Mouse (Mus musculus): Measurements from ENCODE around the gene Glis3. TPM values are rescaled to one million over a fixed set of nuclear protein-coding genes. Genes with fewer than 3 reads are reported as not detected.

Gene Glis3
- polyA plus RNA-seq, 1 experiment from 2014 or later = 3.2 TPM

GRCm38 (mm10) chr19:28368215-28368614, 311.7 kb downstream of the Glis3 start:
- Histone ChIP-seq H3K9ac (ENCODE audit: low read length) (no peak overlapping the region), H3K27me3 (ENCODE audit: control insufficient read depth, insufficient read depth, low read length) (no peaks in the 10 kb centered on the region), H3K4me1 (ENCODE audit: control insufficient read depth, insufficient read depth, low read length) (no peaks in the 10 kb centered on the region; the same call in 1 of the 2 replicates), H3K27ac (replicated peaks; ENCODE audit: low read depth, low read length) (no peak overlapping the region), H3K4me2 (ENCODE audit: low read depth, severe bottlenecking) (no peak overlapping the region), H3K4me3 (ENCODE audit: low read depth, low read length) (no peak overlapping the region), H3K9me3 (ENCODE audit: control insufficient read depth, low read length) (no peaks in the 10 kb centered on the region), H3K36me3 (ENCODE audit: control insufficient read depth, insufficient read depth, low read length) (no peaks in the 10 kb centered on the region)
- DNase-seq (ENCODE audit: low spot score) (no peak), ATAC-seq (ENCODE audit: insufficient number of reproducible peaks, low FRiP score, low TSS enrichment, low read depth) (no peak)
- 86% methylated on average over 4 of the region's 4 CpGs for WGBS

GRCm38 (mm10) chr19:28367274-28367673, 312.6 kb downstream of the Glis3 start:
- no peaks in the 10 kb centered on the region for H3K9me3 ChIP-seq (ENCODE audit: control insufficient read depth, low read length)
- DNase-seq (ENCODE audit: low spot score) (no peak), ATAC-seq (ENCODE audit: insufficient number of reproducible peaks, low FRiP score, low TSS enrichment, low read depth) (no peak)
- no peak overlapping the region for H3K9ac ChIP-seq (ENCODE audit: low read length)
- no peak overlapping the region for H3K27ac ChIP-seq (replicated peaks; ENCODE audit: low read depth, low read length)
- H3K4me1 ChIP-seq (ENCODE audit: control insufficient read depth, insufficient read depth, low read length) = no peaks in the 10 kb centered on the region; the same call in 1 of the 2 replicates
- no peaks in the 10 kb centered on the region for H3K36me3 ChIP-seq (ENCODE audit: control insufficient read depth, insufficient read depth, low read length)
- H3K4me3 ChIP-seq (ENCODE audit: low read depth, low read length) = no peak overlapping the region
- no peak overlapping the region for H3K4me2 ChIP-seq (ENCODE audit: low read depth, severe bottlenecking)
- no peaks in the 10 kb centered on the region for H3K27me3 ChIP-seq (ENCODE audit: control insufficient read depth, insufficient read depth, low read length)
- 88% methylated on average over 6 of the region's 6 CpGs for WGBS

- WGBS = 89% methylated on average over 1 of the region's 1 CpGs
- Histone ChIP-seq H3K27me3 (ENCODE audit: control insufficient read depth, insufficient read depth, low read length) (no peaks in the 10 kb centered on the region), H3K4me3 (ENCODE audit: low read depth, low read length) (no peak overlapping the region), H3K4me1 (ENCODE audit: control insufficient read depth, insufficient read depth, low read length) (no peaks in the 10 kb centered on the region; the same call in 1 of the 2 replicates), H3K4me2 (ENCODE audit: low read depth, severe bottlenecking) (no peak overlapping the region), H3K27ac (replicated peaks; ENCODE audit: low read depth, low read length) (no peak overlapping the region), H3K9me3 (ENCODE audit: control insufficient read depth, low read length) (no peaks in the 10 kb centered on the region), H3K36me3 (ENCODE audit: control insufficient read depth, insufficient read depth, low read length) (no peaks in the 10 kb centered on the region), H3K9ac (ENCODE audit: low read length) (no peak overlapping the region)
- DNase-seq (ENCODE audit: low spot score) (no peak), ATAC-seq (ENCODE audit: insufficient number of reproducible peaks, low FRiP score, low TSS enrichment, low read depth) (no peak)
These were observed 313.1 kb downstream of the Glis3 start for GRCm38 (mm10) chr19:28366766-28367165.

GRCm38 (mm10) chr19:28365897-28366296, 314.0 kb downstream of the Glis3 start:
- no peaks in the 10 kb centered on the region for H3K36me3 ChIP-seq (ENCODE audit: control insufficient read depth, insufficient read depth, low read length)
- ATAC-seq (ENCODE audit: insufficient number of reproducible peaks, low FRiP score, low TSS enrichment, low read depth) (peak; percentile 31; the same call in 1 of the 2 replicates), DNase-seq (ENCODE audit: low spot score) (peak; percentile 72)
- H3K4me3 ChIP-seq (ENCODE audit: low read depth, low read length) = no peak overlapping the region
- H3K4me1 ChIP-seq (ENCODE audit: control insufficient read depth, insufficient read depth, low read length) = no peaks in the 10 kb centered on the region; the same call in 1 of the 2 replicates
- no peak overlapping the region for H3K27ac ChIP-seq (replicated peaks; ENCODE audit: low read depth, low read length)
- no peaks in the 10 kb centered on the region for H3K9me3 ChIP-seq (ENCODE audit: control insufficient read depth, low read length)
- no peak overlapping the region for H3K4me2 ChIP-seq (ENCODE audit: low read depth, severe bottlenecking)
- H3K27me3 ChIP-seq (ENCODE audit: control insufficient read depth, insufficient read depth, low read length) = no peaks in the 10 kb centered on the region
- 26% methylated on average over 7 of the region's 7 CpGs for WGBS
- H3K9ac ChIP-seq (ENCODE audit: low read length) = no peak overlapping the region

- no peak overlapping the region for H3K4me2 ChIP-seq (ENCODE audit: low read depth, severe bottlenecking)
- no peaks in the 10 kb centered on the region for H3K9me3 ChIP-seq (ENCODE audit: control insufficient read depth, low read length)
- no peak for DNase-seq (ENCODE audit: low spot score)
- no peaks in the 10 kb centered on the region for H3K27me3 ChIP-seq (ENCODE audit: control insufficient read depth, insufficient read depth, low read length)
- 89% methylated on average over 4 of the region's 4 CpGs for WGBS
- ATAC-seq (ENCODE audit: insufficient number of reproducible peaks, low FRiP score, low TSS enrichment, low read depth) = no peak
- no peak overlapping the region for H3K27ac ChIP-seq (replicated peaks; ENCODE audit: low read depth, low read length)
- no peak overlapping the region for H3K4me3 ChIP-seq (ENCODE audit: low read depth, low read length)
- no peaks in the 10 kb centered on the region; the same call in 1 of the 2 replicates for H3K4me1 ChIP-seq (ENCODE audit: control insufficient read depth, insufficient read depth, low read length)
- no peak overlapping the region for H3K9ac ChIP-seq (ENCODE audit: low read length)
- H3K36me3 ChIP-seq (ENCODE audit: control insufficient read depth, insufficient read depth, low read length) = no peaks in the 10 kb centered on the region
These were observed 319.0 kb downstream of the Glis3 start for GRCm38 (mm10) chr19:28360884-28361283.

GRCm38 (mm10) chr19:28357595-28357994, 322.3 kb downstream of the Glis3 start:
- Histone ChIP-seq H3K9me3 (ENCODE audit: control insufficient read depth, low read length) (no peaks in the 10 kb centered on the region), H3K36me3 (ENCODE audit: control insufficient read depth, insufficient read depth, low read length) (no peaks in the 10 kb centered on the region), H3K9ac (ENCODE audit: low read length) (no peak overlapping the region), H3K27ac (replicated peaks; ENCODE audit: low read depth, low read length) (no peak overlapping the region), H3K4me2 (ENCODE audit: low read depth, severe bottlenecking) (no peak overlapping the region), H3K27me3 (ENCODE audit: control insufficient read depth, insufficient read depth, low read length) (no peaks in the 10 kb centered on the region), H3K4me3 (ENCODE audit: low read depth, low read length) (no peak overlapping the region), H3K4me1 (ENCODE audit: control insufficient read depth, insufficient read depth, low read length) (no peaks in the 10 kb centered on the region; the same call in 1 of the 2 replicates)
- WGBS = 93% methylated on average over 9 of the region's 9 CpGs
- ATAC-seq (ENCODE audit: insufficient number of reproducible peaks, low FRiP score, low TSS enrichment, low read depth) = no peak
- no peak for DNase-seq (ENCODE audit: low spot score)

GRCm38 (mm10) chr19:28351068-28352066, 328.5 kb downstream of the Glis3 start:
- Histone ChIP-seq H3K27me3 (ENCODE audit: control insufficient read depth, insufficient read depth, low read length) (no peaks in the 10 kb centered on the region), H3K4me1 (ENCODE audit: control insufficient read depth, insufficient read depth, low read length) (peaks cover 6% of the 10 kb centered on the region; the same call in 1 of the 2 replicates), H3K27ac (replicated peaks; ENCODE audit: low read depth, low read length) (peak overlapping the region; percentile 45; the same call in 1 of the 2 replicates), H3K9me3 (ENCODE audit: control insufficient read depth, low read length) (no peaks in the 10 kb centered on the region), H3K9ac (ENCODE audit: low read length) (no peak overlapping the region), H3K4me2 (ENCODE audit: low read depth, severe bottlenecking) (no peak overlapping the region), H3K36me3 (ENCODE audit: control insufficient read depth, insufficient read depth, low read length) (no peaks in the 10 kb centered on the region), H3K4me3 (ENCODE audit: low read depth, low read length) (no peak overlapping the region)
- peak; percentile 87; the same call in 1 of the 2 replicates for ATAC-seq (ENCODE audit: insufficient number of reproducible peaks, low FRiP score, low TSS enrichment, low read depth)
- 32% methylated on average over 13 of the region's 13 CpGs for WGBS
- DNase-seq (ENCODE audit: low spot score) = peak; percentile 32

- 79% methylated on average over 13 of the region's 13 CpGs for WGBS
- H3K27ac ChIP-seq (replicated peaks; ENCODE audit: low read depth, low read length) = no peak overlapping the region
- no peak for ATAC-seq (ENCODE audit: insufficient number of reproducible peaks, low FRiP score, low TSS enrichment, low read depth)
- no peak overlapping the region for H3K4me3 ChIP-seq (ENCODE audit: low read depth, low read length)
- H3K9me3 ChIP-seq (ENCODE audit: control insufficient read depth, low read length) = no peaks in the 10 kb centered on the region
- no peaks in the 10 kb centered on the region for H3K36me3 ChIP-seq (ENCODE audit: control insufficient read depth, insufficient read depth, low read length)
- H3K4me2 ChIP-seq (ENCODE audit: low read depth, severe bottlenecking) = no peak overlapping the region
- H3K9ac ChIP-seq (ENCODE audit: low read length) = no peak overlapping the region
- H3K4me1 ChIP-seq (ENCODE audit: control insufficient read depth, insufficient read depth, low read length) = peaks cover 6% of the 10 kb centered on the region; the same call in 1 of the 2 replicates
- no peaks in the 10 kb centered on the region for H3K27me3 ChIP-seq (ENCODE audit: control insufficient read depth, insufficient read depth, low read length)
- DNase-seq (ENCODE audit: low spot score) = no peak
These were observed 332.6 kb downstream of the Glis3 start for GRCm38 (mm10) chr19:28347080-28347825.

All from limb, embryonic 11.5 days (tissue).